ENCODE assay signal across 33 mouse cellular contexts in the genomic region with DNA sequence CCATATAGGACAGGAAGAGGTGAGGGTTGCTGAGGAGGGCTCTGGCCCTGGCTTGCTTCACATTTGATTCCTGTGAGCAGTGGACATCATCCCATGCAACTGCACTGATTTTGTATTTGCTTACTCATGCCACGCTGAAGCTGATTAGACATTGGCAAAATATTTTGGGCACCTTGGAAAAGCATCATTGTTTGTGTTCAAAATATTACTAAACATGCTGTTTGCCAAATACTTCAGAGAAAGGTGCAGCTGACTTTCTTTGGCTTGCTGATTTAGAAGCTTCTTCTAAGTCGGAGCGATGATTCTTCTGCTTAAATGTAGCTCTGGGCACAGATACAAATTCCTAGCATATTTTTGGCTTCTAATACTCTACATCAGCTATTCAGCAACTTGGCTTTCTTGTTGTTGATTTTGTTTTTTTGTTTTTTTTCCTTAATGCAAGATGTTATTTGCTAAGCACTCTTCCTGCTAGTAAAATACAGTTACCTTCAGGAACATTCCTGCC.
DNase-seq lines count a peak whose midpoint lies in the region; ATAC-seq and TF ChIP-seq lines count a peak whose summit lies in the region.
"Had no signal": no experiment of that assay in that cellular context is flagged by ENCODE, and none has a peak within 500 bp of the region (broad histone marks: within the 10 kb centered on the region; RNA-seq: fewer than 3 reads in every experiment).

No protein-coding gene starts in this region.

- H3K36me3 ChIP-seq in forebrain, embryonic 14.5 days (ENCODE audit: control insufficient read depth, insufficient read depth, low read length), result no peaks in the 10 kb centered on the region
- H3K36me3 ChIP-seq in forebrain, embryonic 13.5 days (ENCODE audit: poor library complexity, severe bottlenecking), result no peaks in the 10 kb centered on the region
- no peaks in the 10 kb centered on the region for H3K36me3 ChIP-seq in lung, postnatal 0 days (ENCODE audit: insufficient read depth, low read length)
- H3K36me3 ChIP-seq: embryonic facial prominence, embryonic 13.5 days; forebrain, embryonic 12.5 days; heart, embryonic 13.5 days; hindbrain, embryonic 15.5 days; kidney, embryonic 15.5 days; limb, embryonic 10.5 days; limb, embryonic 15.5 days; midbrain, embryonic 12.5 days; neural tube, embryonic 12.5 days had no signal

- no peaks in the 10 kb centered on the region for H3K9me3 ChIP-seq in forebrain, embryonic 14.5 days (replicated peaks; ENCODE audit: control insufficient read depth, low read length)
- no peaks in the 10 kb centered on the region for H3K9me3 ChIP-seq in forebrain, embryonic 13.5 days (replicated peaks)
- H3K9me3 ChIP-seq in lung, postnatal 0 days (ENCODE audit: low read length), result no peaks in the 10 kb centered on the region
- H3K9me3 ChIP-seq: embryonic facial prominence, embryonic 13.5 days; forebrain, embryonic 12.5 days; heart, embryonic 13.5 days; hindbrain, embryonic 15.5 days; kidney, embryonic 15.5 days; limb, embryonic 10.5 days; limb, embryonic 15.5 days; megakaryocyte, embryonic 14.5 days; midbrain, embryonic 12.5 days; neural tube, embryonic 12.5 days had no signal

- TF ChIP-seq CTCF in lung, postnatal 0 days (IDR thresholded peaks at IDR 0.05), result no peak
- no peak for TF ChIP-seq CTCF in lung, adult 2 months (IDR thresholded peaks at IDR 0.05; ENCODE audit: insufficient read depth, low read length)

- DNase-seq in forebrain, embryonic 14.5 days (ENCODE audit: low spot score), result peak; percentile 61
- peak; percentile 1 for DNase-seq in kidney, adult 9 months
- no peak for DNase-seq in kidney, adult 11 months
- DNase-seq in lung, postnatal 0 days (ENCODE audit: low spot score), result peak; percentile 18
- no peak for DNase-seq in lung, adult 2 months
- peak; percentile 29 for DNase-seq in brain, adult 2 months (ENCODE audit: low read depth, low spot score)
- no peak for DNase-seq in gastrocnemius, postnatal 25 days
- DNase-seq: adrenal gland, adult 2 months; cerebellum, adult 11-12 months; cerebellum, adult 9-11 months; embryo, embryonic 11 days; heart, postnatal 10 days; layer of hippocampus, postnatal 36 days; lung, postnatal 14 days; right cerebral cortex, adult 18-20 months; spleen, adult 18-20 months; thymus, postnatal 25 days had no signal

- no peak overlapping the region for H3K4me2 ChIP-seq in forebrain, embryonic 14.5 days (ENCODE audit: low read length)
- no peak overlapping the region for H3K4me2 ChIP-seq in forebrain, embryonic 13.5 days
- H3K4me2 ChIP-seq in lung, postnatal 0 days (replicated peaks; ENCODE audit: low read depth, low read length), result no peak overlapping the region
- H3K4me2 ChIP-seq: embryonic facial prominence, embryonic 13.5 days; forebrain, embryonic 12.5 days; heart, embryonic 13.5 days; hindbrain, embryonic 15.5 days; kidney, embryonic 15.5 days; limb, embryonic 15.5 days; midbrain, embryonic 12.5 days; neural tube, embryonic 12.5 days had no signal

- no peak for TF ChIP-seq EP300 in lung, postnatal 0 days (IDR thresholded peaks at IDR 0.05)

- no peaks in the 10 kb centered on the region for H3K27me3 ChIP-seq in forebrain, embryonic 14.5 days (replicated peaks; ENCODE audit: control insufficient read depth, insufficient read depth, low read length)
- no peaks in the 10 kb centered on the region for H3K27me3 ChIP-seq in forebrain, embryonic 13.5 days
- no peaks in the 10 kb centered on the region for H3K27me3 ChIP-seq in lung, postnatal 0 days (replicated peaks; ENCODE audit: insufficient read depth, low read length)
- H3K27me3 ChIP-seq: embryonic facial prominence, embryonic 13.5 days; forebrain, embryonic 12.5 days; heart, embryonic 13.5 days; hindbrain, embryonic 15.5 days; kidney, embryonic 15.5 days; limb, embryonic 15.5 days; megakaryocyte, embryonic 14.5 days; midbrain, embryonic 12.5 days; neural tube, embryonic 12.5 days had no signal

- no peak overlapping the region for H3K27ac ChIP-seq in forebrain, embryonic 14.5 days (ENCODE audit: low read depth, low read length)
- no peak overlapping the region for H3K27ac ChIP-seq in forebrain, embryonic 13.5 days
- H3K27ac ChIP-seq in lung, postnatal 0 days (ENCODE audit: low read length), result no peak overlapping the region
- H3K27ac ChIP-seq: embryonic facial prominence, embryonic 13.5 days; forebrain, embryonic 12.5 days; heart, embryonic 13.5 days; hindbrain, embryonic 15.5 days; kidney, embryonic 15.5 days; limb, embryonic 10.5 days; limb, embryonic 15.5 days; liver, embryonic 14.5 days; midbrain, embryonic 12.5 days; neural tube, embryonic 12.5 days had no signal

- no peak overlapping the region for H3K9ac ChIP-seq in forebrain, embryonic 14.5 days (ENCODE audit: low read length)
- no peak overlapping the region for H3K9ac ChIP-seq in forebrain, embryonic 13.5 days
- no peak overlapping the region for H3K9ac ChIP-seq in lung, postnatal 0 days (replicated peaks; ENCODE audit: low read depth)
- H3K9ac ChIP-seq: embryonic facial prominence, embryonic 13.5 days; forebrain, embryonic 12.5 days; heart, embryonic 13.5 days; hindbrain, embryonic 15.5 days; kidney, embryonic 15.5 days; limb, embryonic 15.5 days; liver, embryonic 14.5 days; midbrain, embryonic 12.5 days; neural tube, embryonic 12.5 days had no signal

- ATAC-seq in forebrain, embryonic 14.5 days, result no peak
- no peak for ATAC-seq in forebrain, embryonic 13.5 days
- no peak for ATAC-seq in lung, postnatal 0 days
- ATAC-seq: activated CD4-positive, CD25-positive, alpha-beta regulatory T cell, adult 4 months; CD4-positive, CD25-positive, alpha-beta regulatory T cell, adult 4 months had no signal

- no peak overlapping the region for H3K4me3 ChIP-seq in forebrain, embryonic 14.5 days (ENCODE audit: low read depth, low read length)
- no peak overlapping the region for H3K4me3 ChIP-seq in forebrain, embryonic 13.5 days
- H3K4me3 ChIP-seq in lung, postnatal 0 days (ENCODE audit: low read depth, low read length), result no peak overlapping the region
- no peak overlapping the region for H3K4me3 ChIP-seq in lung, adult 2 months (replicated peaks; ENCODE audit: extremely low read depth, low read depth, low read length)
- H3K4me3 ChIP-seq: embryonic facial prominence, embryonic 13.5 days; erythroblast, embryonic 14.5 days; forebrain, embryonic 12.5 days; heart, embryonic 13.5 days; hindbrain, embryonic 15.5 days; kidney, embryonic 15.5 days; limb, embryonic 10.5 days; limb, embryonic 15.5 days; megakaryocyte, embryonic 14.5 days; midbrain, embryonic 12.5 days; myocyte; neural tube, embryonic 12.5 days had no signal

- 81% methylated on average over 3 of the region's 3 CpGs for WGBS in forebrain, embryonic 14.5 days
- WGBS in forebrain, embryonic 13.5 days, result 92% methylated on average over 3 of the region's 3 CpGs
- 53% methylated on average over 3 of the region's 3 CpGs for WGBS in lung, postnatal 0 days
- 57% methylated on average over 3 of the region's 3 CpGs for WGBS in lung, adult 2 months

- no peaks in the 10 kb centered on the region for H3K4me1 ChIP-seq in forebrain, embryonic 14.5 days (ENCODE audit: control insufficient read depth, insufficient read depth, low read length)
- H3K4me1 ChIP-seq in forebrain, embryonic 13.5 days, result no peaks in the 10 kb centered on the region
- no peaks in the 10 kb centered on the region for H3K4me1 ChIP-seq in lung, postnatal 0 days (ENCODE audit: insufficient read depth, low read depth, low read length)
- no peaks in the 10 kb centered on the region for H3K4me1 ChIP-seq in lung, adult 2 months (ENCODE audit: control insufficient read depth, insufficient read depth, low read length)
- H3K4me1 ChIP-seq: embryonic facial prominence, embryonic 13.5 days; forebrain, embryonic 12.5 days; hindbrain, embryonic 15.5 days; kidney, embryonic 15.5 days; limb, embryonic 10.5 days; limb, embryonic 15.5 days; megakaryocyte, embryonic 14.5 days; midbrain, embryonic 12.5 days; neural tube, embryonic 12.5 days had no signal

- TF ChIP-seq POLR2A in lung, adult 2 months (IDR thresholded peaks at IDR 0.05; ENCODE audit: borderline replicate concordance, extremely low read depth, low read depth, low read length), result no peak

Comparison
In these comparisons a context has a peak if more than half of its experiments do, and no peak if none do; other contexts are left out.
1. DNase-seq: peak in forebrain, embryonic 14.5 days (single experiment), kidney, adult 9 months (single experiment), lung, postnatal 0 days (single experiment) and brain, adult 2 months (single experiment); none in kidney, adult 11 months (single experiment), lung, adult 2 months (single experiment) and gastrocnemius, postnatal 25 days (single experiment).